Mouse (Mus musculus) liver, adult 2 months (tissue): ENCODE data around the gene Aspdh. TPM values are rescaled to one million over a fixed set of nuclear protein-coding genes. Genes with fewer than 3 reads are reported as not detected.
A peak's percentile ranks its signal among the peaks of the same experiment; 100 is the strongest.

ENCODE experiments used
- DNase-seq: peaks from one replicate; pipeline ENCODE4 v3.0.0-alpha.2; 2011; ENCODE audit warnings: low read depth, low spot score; ENCODE audit errors: extremely low read depth
- H3K27ac ChIP-seq: fragments of 200-500 bp; replicated peaks from 2 replicates; pipeline ENCODE4 v1.5.1; 2012; ENCODE audit warnings: low read depth, mild to moderate bottlenecking, control low read depth, inconsistent platforms, low read length; ENCODE audit not compliant: insufficient read depth
- H3K27me3 ChIP-seq: fragments of 200-500 bp; 2 replicates; pipeline ENCODE4 v1.6.1; 2012; ENCODE audit warnings: mild to moderate bottlenecking, moderate library complexity, low read length, inconsistent platforms; ENCODE audit not compliant: control insufficient read depth, insufficient read depth
- H3K36me3 ChIP-seq: fragments of 200-500 bp; 2 replicates; pipeline ENCODE4 v1.6.1; 2012; ENCODE audit warnings: low read length, inconsistent platforms; ENCODE audit not compliant: control insufficient read depth, insufficient read depth
- H3K4me1 ChIP-seq: fragments of 200-500 bp; 2 replicates; pipeline ENCODE4 v1.6.1; 2011; ENCODE audit warnings: low read length; ENCODE audit not compliant: control insufficient read depth, insufficient read depth
- H3K4me3 ChIP-seq: fragments of 200-500 bp; 2 replicates; pipeline ENCODE4 v1.5.1; 2011; ENCODE audit warnings: low read depth, mild to moderate bottlenecking, control low read depth, low read length, moderate library complexity; ENCODE audit not compliant: insufficient read depth
- H3K79me2 ChIP-seq: fragments of 200-500 bp; 2 replicates; pipeline ENCODE4 v1.6.1; 2012; ENCODE audit warnings: inconsistent platforms, mild to moderate bottlenecking, low read length, moderate library complexity; ENCODE audit not compliant: control insufficient read depth, insufficient read depth
- H3K9ac ChIP-seq: fragments of 200-500 bp; 2 replicates; pipeline ENCODE4 v1.6.1; 2012; ENCODE audit warnings: low read depth, mild to moderate bottlenecking, control low read depth, inconsistent platforms, low read length
- CTCF ChIP-seq: fragments of 200-500 bp; IDR thresholded peaks from 2 replicates; pipeline ENCODE4 v1.5.1; 2011; ENCODE audit warnings: low read depth, low read length, control low read depth
- POLR2A ChIP-seq: fragments of 200-500 bp; IDR thresholded peaks from 2 replicates; pipeline ENCODE4 v1.6.1; 2011; ENCODE audit warnings: low read length, control low read depth; ENCODE audit not compliant: insufficient read depth; ENCODE audit errors: extremely low read depth
- WGBS: fragments of 180-500 bp; shearing (Covaris S2); methylation state at CpG from one replicate; pipeline ENCODE4 v1.1.7; 2018; 5-methylcytosine and 5-hydroxymethylcytosine counted together
- polyA plus RNA-seq: library from polyadenylated mRNA; depleted of rRNA; stranded (reverse); fragments of >200 nt; gene quantifications from 2 replicates; pipeline ENCODE4 v1.2.3, GENCODE M21; 2012
- total RNA-seq: library from RNA; depleted of rRNA; stranded (reverse); fragments of >200 nt; gene quantifications from 2 replicates; pipeline ENCODE4 v1.2.3, GENCODE M21; 2014

Gene Aspdh
- total and polyA plus RNA-seq, 2 experiments = 146 to 608 TPM

GRCm38 (mm10) chr7:44443268-44444173, 21.7 kb upstream of the Aspdh start:
- Histone ChIP-seq H3K4me1 (no peaks in the 10 kb centered on the region), H3K4me3 (no peak overlapping the region), H3K9ac (no peak overlapping the region), H3K27ac (no peak overlapping the region), H3K36me3 (no peaks in the 10 kb centered on the region), H3K27me3 (peaks cover 20% of the 10 kb centered on the region), H3K79me2 (no peaks in the 10 kb centered on the region)
- WGBS = 9% methylated on average over 20 of the region's 20 CpGs
- TF ChIP-seq CTCF = no peak
- no peak for TF ChIP-seq POLR2A
- no peak for DNase-seq

- Histone ChIP-seq H3K4me1 (no peaks in the 10 kb centered on the region), H3K27me3 (peaks cover 20% of the 10 kb centered on the region)
- 7% methylated on average over 29 of the region's 29 CpGs for WGBS
These were observed 20.2 kb upstream of the Aspdh start for GRCm38 (mm10) chr7:44444886-44445527.

GRCm38 (mm10) chr7:44445528-44445923, 19.7 kb upstream of the Aspdh start:
- DNase-seq = no peak
- no peak overlapping the region for H3K27ac ChIP-seq
- no peak for TF ChIP-seq CTCF
- no peak for TF ChIP-seq POLR2A
- H3K36me3 ChIP-seq = no peaks in the 10 kb centered on the region
- no peaks in the 10 kb centered on the region for H3K79me2 ChIP-seq
- WGBS = 9% methylated on average over 7 of the region's 7 CpGs
- no peak overlapping the region for H3K4me3 ChIP-seq
- no peaks in the 10 kb centered on the region for H3K4me1 ChIP-seq
- H3K27me3 ChIP-seq = peaks cover 16% of the 10 kb centered on the region
- H3K9ac ChIP-seq = no peak overlapping the region

More at GRCm38 (mm10) chr7:44444886-44445527, 20.2 kb upstream of the Aspdh start:
- DNase-seq = no peak
- TF ChIP-seq POLR2A = no peak
- no peak for TF ChIP-seq CTCF
- Histone ChIP-seq H3K4me3 (no peak overlapping the region), H3K36me3 (no peaks in the 10 kb centered on the region), H3K79me2 (no peaks in the 10 kb centered on the region), H3K27ac (no peak overlapping the region), H3K9ac (no peak overlapping the region)

GRCm38 (mm10) chr7:44446070-44446855, 18.9 kb upstream of the Aspdh start:
- DNase-seq = no peak
- no peak overlapping the region for H3K27ac ChIP-seq
- H3K4me1 ChIP-seq = no peaks in the 10 kb centered on the region
- TF ChIP-seq POLR2A (no peak), CTCF (peak; percentile 31)
- 42% methylated on average over 12 of the region's 12 CpGs for WGBS
- no peaks in the 10 kb centered on the region for H3K79me2 ChIP-seq
- H3K27me3 ChIP-seq = peaks cover 15% of the 10 kb centered on the region
- H3K4me3 ChIP-seq = no peak overlapping the region
- H3K9ac ChIP-seq = no peak overlapping the region
- H3K36me3 ChIP-seq = no peaks in the 10 kb centered on the region

- Histone ChIP-seq H3K27ac (no peak overlapping the region), H3K9ac (no peak overlapping the region), H3K4me3 (no peak overlapping the region), H3K4me1 (no peaks in the 10 kb centered on the region), H3K36me3 (no peaks in the 10 kb centered on the region), H3K79me2 (no peaks in the 10 kb centered on the region), H3K27me3 (no peaks in the 10 kb centered on the region)
- TF ChIP-seq CTCF = no peak
- no peak for TF ChIP-seq POLR2A
- WGBS = 32% methylated on average over 3 of the region's 3 CpGs
- DNase-seq = no peak
These were observed 11.9 kb upstream of the Aspdh start for GRCm38 (mm10) chr7:44453256-44453655.
